Mouse (Mus musculus) neutrophil, adult 83 days (primary cell): ENCODE measurements around the gene Ice2. TPM values are rescaled to one million over a fixed set of nuclear protein-coding genes. Genes with fewer than 3 reads are reported as not detected.

ENCODE experiments used
- total RNA-seq, 2 experiments: library from RNA; stranded (reverse); gene quantifications; one replicate each; pipeline ENCODE4 v1.2.4; 2023

Gene Ice2
- total RNA-seq, result 1 to 10 TPM; 6.0 to 8.5 TPM

DNA sequence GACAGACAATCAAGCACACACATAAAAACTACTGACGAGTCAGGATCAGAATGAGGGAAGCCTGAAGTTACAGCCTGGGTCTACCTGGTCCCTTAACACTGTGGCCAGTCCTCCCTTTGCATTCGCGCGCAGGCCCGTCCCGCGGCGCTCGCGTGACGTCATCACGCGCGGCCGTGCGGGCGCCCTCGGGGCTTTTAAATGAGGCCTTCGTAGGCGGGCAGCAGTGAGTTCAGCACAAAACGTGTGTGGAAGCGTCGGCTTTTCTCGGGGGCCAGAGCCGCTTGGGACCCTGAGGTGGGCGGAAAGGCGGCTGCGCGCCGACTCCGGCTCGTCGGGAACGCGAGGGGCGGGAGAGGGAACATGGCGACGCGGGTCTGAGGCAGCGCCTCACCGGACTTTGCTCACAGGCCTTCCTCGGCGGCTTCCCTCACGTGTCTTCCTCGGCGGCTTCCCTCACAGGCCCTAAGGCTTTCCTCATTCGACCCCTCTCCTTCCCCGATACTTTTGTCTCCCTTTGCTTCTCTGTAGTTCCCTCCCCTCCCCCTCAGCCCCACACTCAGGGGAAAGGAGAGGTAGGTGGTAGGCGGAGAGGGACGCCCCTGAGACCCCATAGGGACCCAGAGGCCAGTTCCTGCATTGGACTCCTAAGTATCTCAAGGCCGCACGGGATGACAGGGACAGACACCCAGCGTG is at the start of gene Ice2:
TSS of gene Ice2 (plus strand) at position 147 of the 693 bp plus-strand sequence.

DNA sequence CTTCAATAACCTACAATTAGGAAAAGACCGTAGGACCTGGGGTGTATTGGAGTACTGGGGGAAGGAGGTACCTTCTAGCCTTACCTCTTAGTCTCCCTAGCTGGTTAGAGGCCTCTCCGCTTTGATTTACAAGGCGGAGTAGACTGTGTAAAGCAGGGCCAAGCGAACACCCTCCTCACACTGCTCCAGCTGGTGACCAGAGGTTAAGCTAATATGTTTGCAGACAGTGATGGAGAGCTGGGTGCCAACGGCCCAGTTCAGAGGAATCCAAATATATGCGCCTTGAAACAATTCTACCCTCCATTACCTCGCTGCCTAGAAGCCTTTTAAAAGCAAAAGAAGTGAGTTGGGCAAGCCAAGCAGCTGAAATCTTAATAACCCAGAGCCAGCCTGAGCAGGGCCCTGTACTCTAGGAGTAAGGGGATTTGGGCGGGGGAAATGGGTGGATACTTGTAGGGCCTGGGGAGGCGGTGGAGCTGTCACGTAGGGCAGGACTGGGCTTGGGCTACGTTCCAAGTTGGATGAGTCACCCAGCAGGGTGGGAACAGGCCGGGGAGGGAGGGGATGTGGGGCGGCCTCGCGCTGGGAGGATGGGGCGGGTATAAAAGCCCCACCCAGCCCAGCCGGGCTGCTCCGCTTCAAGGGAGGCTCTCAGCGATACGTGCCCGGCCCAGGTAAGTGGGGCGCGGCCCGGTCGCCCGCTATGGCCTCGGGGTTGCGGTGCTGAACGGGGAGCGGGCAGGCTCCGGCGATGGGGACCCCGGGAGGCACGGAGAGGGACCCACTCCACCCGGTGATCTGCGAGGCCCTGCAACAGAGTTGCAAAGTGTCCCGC is 55.6 kb downstream of the Ice2 start, which contains the start of gene Anxa2:
TSS of gene Anxa2 (plus strand) at position 555 of the 835 bp plus-strand sequence.

Other genes with a start within 250 kb of the Ice2 start
- 100 to 1,000 TPM; 731 to 855 TPM for gene Anxa2, start 55.7 kb downstream of the Ice2 start, total RNA-seq